Comparison of ENCODE assay signal across 23 mouse cellular contexts in genomic region chr1:74818509-74818908, GRCm38 (mm10). TPM values are rescaled to one million over a fixed set of nuclear protein-coding genes. Genes with fewer than 3 reads are reported as not detected.
DNase-seq lines count a peak whose midpoint lies in the region; ATAC-seq lines count a peak whose summit lies in the region.
"Had no signal": no experiment of that assay in that cellular context is flagged by ENCODE, and none has a peak within 500 bp of the region (broad histone marks: within the 10 kb centered on the region; RNA-seq: fewer than 3 reads in every experiment).

No protein-coding gene starts in this region.

- peak; percentile 73 for DNase-seq in midbrain, embryonic 11.5 days (ENCODE audit: low spot score, missing footprints)
- no peak for DNase-seq in midbrain, embryonic 14.5 days
- DNase-seq in R1 (ENCODE audit: low read depth, low spot score) = peak; percentile 73
- peak; percentile 5 for DNase-seq in induced T-regulatory cell, adult 2 months (ENCODE audit: low read depth)
- DNase-seq in kidney, postnatal 4 days = no peak
- DNase-seq in forebrain, embryonic 11.5 days (ENCODE audit: low spot score) = no peak
- DNase-seq: adrenal gland, adult 8-10 months; adrenal gland, postnatal 14 days; adrenal gland, postnatal 36 days; B cell, adult 2 months; cerebellum, adult 11-12 months; cerebellum, adult 2 months; cerebellum, adult 9-10 months; cerebellum, postnatal 10 days; cerebellum, postnatal 25 days had no signal

- H3K9me3 ChIP-seq in midbrain, embryonic 11.5 days (ENCODE audit: control insufficient read depth, low read length) = no peaks in the 10 kb centered on the region
- no peaks in the 10 kb centered on the region for H3K9me3 ChIP-seq in midbrain, embryonic 14.5 days (ENCODE audit: control insufficient read depth, low read length)
- H3K9me3 ChIP-seq in forebrain, embryonic 11.5 days (ENCODE audit: control insufficient read depth, low read length) = no peaks in the 10 kb centered on the region
- H3K9me3 ChIP-seq: embryonic facial prominence, embryonic 10.5 days; embryonic facial prominence, embryonic 12.5 days; forebrain, embryonic 12.5 days had no signal

- no peak overlapping the region for H3K27ac ChIP-seq in midbrain, embryonic 11.5 days (ENCODE audit: low read depth, low read length)
- H3K27ac ChIP-seq in midbrain, embryonic 14.5 days (replicated peaks; ENCODE audit: low read depth, low read length) = no peak overlapping the region
- H3K27ac ChIP-seq in forebrain, embryonic 11.5 days (ENCODE audit: low read depth, low read length) = no peak overlapping the region
- H3K27ac ChIP-seq: embryonic facial prominence, embryonic 10.5 days; embryonic facial prominence, embryonic 12.5 days; forebrain, embryonic 12.5 days had no signal

- 94% methylated on average over 1 of the region's 1 CpGs for WGBS in midbrain, embryonic 11.5 days
- WGBS in midbrain, embryonic 14.5 days = 98% methylated on average over 1 of the region's 1 CpGs
- WGBS in forebrain, embryonic 11.5 days = 78% methylated on average over 1 of the region's 1 CpGs

- no peak for ATAC-seq in midbrain, embryonic 11.5 days (ENCODE audit: low FRiP score)
- no peak for ATAC-seq in midbrain, embryonic 14.5 days (ENCODE audit: low FRiP score, low TSS enrichment)
- no peak for ATAC-seq in forebrain, embryonic 11.5 days (replicated peaks; ENCODE audit: low FRiP score)
- ATAC-seq: activated CD4-positive, CD25-positive, alpha-beta regulatory T cell, adult 4 months; CD4-positive, CD25-positive, alpha-beta regulatory T cell, adult 4 months; forebrain, embryonic 14.5 days; forebrain, embryonic 16.5 days; Patski had no signal

- H3K36me3 ChIP-seq in midbrain, embryonic 11.5 days (ENCODE audit: control insufficient read depth, insufficient read depth, low read length) = no peaks in the 10 kb centered on the region
- no peaks in the 10 kb centered on the region for H3K36me3 ChIP-seq in midbrain, embryonic 14.5 days (ENCODE audit: control insufficient read depth, insufficient read depth, low read length)
- H3K36me3 ChIP-seq in forebrain, embryonic 11.5 days (ENCODE audit: control insufficient read depth, insufficient read depth, low read length) = no peaks in the 10 kb centered on the region
- H3K36me3 ChIP-seq: embryonic facial prominence, embryonic 10.5 days; embryonic facial prominence, embryonic 12.5 days; forebrain, embryonic 12.5 days had no signal

- no peak overlapping the region for H3K9ac ChIP-seq in midbrain, embryonic 11.5 days (ENCODE audit: low read length)
- H3K9ac ChIP-seq in midbrain, embryonic 14.5 days (replicated peaks; ENCODE audit: low read length) = no peak overlapping the region
- H3K9ac ChIP-seq in forebrain, embryonic 11.5 days (ENCODE audit: low read length) = no peak overlapping the region
- H3K9ac ChIP-seq: embryonic facial prominence, embryonic 12.5 days; forebrain, embryonic 12.5 days had no signal

- no peaks in the 10 kb centered on the region for H3K27me3 ChIP-seq in midbrain, embryonic 11.5 days (ENCODE audit: control insufficient read depth, insufficient read depth, low read length)
- no peaks in the 10 kb centered on the region for H3K27me3 ChIP-seq in midbrain, embryonic 14.5 days (ENCODE audit: control insufficient read depth, insufficient read depth, low read length)
- no peaks in the 10 kb centered on the region for H3K27me3 ChIP-seq in forebrain, embryonic 11.5 days (ENCODE audit: control insufficient read depth, insufficient read depth, low read length)
- H3K27me3 ChIP-seq: embryonic facial prominence, embryonic 12.5 days had no signal

- H3K4me2 ChIP-seq in midbrain, embryonic 11.5 days = no peak overlapping the region
- H3K4me2 ChIP-seq in midbrain, embryonic 14.5 days (ENCODE audit: low read length) = no peak overlapping the region
- H3K4me2 ChIP-seq in forebrain, embryonic 11.5 days (ENCODE audit: low read depth, low read length, severe bottlenecking) = no peak overlapping the region
- H3K4me2 ChIP-seq: embryonic facial prominence, embryonic 12.5 days had no signal

- H3K4me1 ChIP-seq in midbrain, embryonic 11.5 days (ENCODE audit: control insufficient read depth, insufficient read depth, low read length) = peaks cover 7% of the 10 kb centered on the region
- peaks cover 13% of the 10 kb centered on the region; the same call in 1 of the 2 replicates for H3K4me1 ChIP-seq in midbrain, embryonic 14.5 days (ENCODE audit: control insufficient read depth, insufficient read depth, low read length)
- H3K4me1 ChIP-seq in forebrain, embryonic 11.5 days (replicated peaks; ENCODE audit: control insufficient read depth, insufficient read depth, low read length) = no peaks in the 10 kb centered on the region
- H3K4me1 ChIP-seq: embryonic facial prominence, embryonic 12.5 days had no signal

- no peak overlapping the region for H3K4me3 ChIP-seq in midbrain, embryonic 11.5 days (ENCODE audit: low read depth, low read length)
- no peak overlapping the region for H3K4me3 ChIP-seq in midbrain, embryonic 14.5 days (replicated peaks; ENCODE audit: low read depth, low read length)
- no peak overlapping the region for H3K4me3 ChIP-seq in forebrain, embryonic 11.5 days (ENCODE audit: low read depth, low read length)
- H3K4me3 ChIP-seq: embryonic facial prominence, embryonic 10.5 days; embryonic facial prominence, embryonic 12.5 days; forebrain, embryonic 12.5 days had no signal

RNA-seq across cellular contexts. Expression of gene Wnt10a, which starts 27.2 kb away (rescaled TPM):
- 1.4 and 2.3 TPM in 2 replicates for polyA plus RNA-seq in midbrain, embryonic 11.5 days (2014; fragmentation: Nextera tagmentation; extraction: Ambion mirVana)
- 0.11 and 0.36 TPM in 2 replicates for polyA plus RNA-seq in midbrain, embryonic 14.5 days (2014; fragmentation: Nextera tagmentation; extraction: Ambion mirVana)
- 1.5 and 2.4 TPM in 2 replicates for polyA plus RNA-seq in forebrain, embryonic 11.5 days (2014; fragmentation: Nextera tagmentation; extraction: Ambion mirVana)
- polyA plus RNA-seq: Patski had no signal

RNA-seq across cellular contexts. Expression of gene Cdk5r2, which starts 36.2 kb away (rescaled TPM):
- 5.7 and 5.8 TPM in 2 replicates for polyA plus RNA-seq in midbrain, embryonic 11.5 days (2014; fragmentation: Nextera tagmentation; extraction: Ambion mirVana)
- 16.5 and 29.9 TPM in 2 replicates for polyA plus RNA-seq in midbrain, embryonic 14.5 days (2014; fragmentation: Nextera tagmentation; extraction: Ambion mirVana)
- 1.2 and 1.4 TPM in 2 replicates for polyA plus RNA-seq in forebrain, embryonic 11.5 days (2014; fragmentation: Nextera tagmentation; extraction: Ambion mirVana)
- polyA plus RNA-seq: activated CD4-positive, CD25-positive, alpha-beta regulatory T cell, adult 4 months; CD4-positive, CD25-positive, alpha-beta regulatory T cell, adult 4 months; Patski had no signal

RNA-seq across cellular contexts. Expression of gene Wnt6, which starts 46.8 kb away (rescaled TPM):
- polyA plus RNA-seq in midbrain, embryonic 11.5 days (2014; fragmentation: Nextera tagmentation; extraction: Ambion mirVana) = 3.3 and 3.4 TPM in 2 replicates
- polyA plus RNA-seq in midbrain, embryonic 14.5 days (2014; fragmentation: Nextera tagmentation; extraction: Ambion mirVana) = 2.7 TPM in 1 of 2 replicates, not detected in the other
- 7.0 and 8.5 TPM in 2 replicates for polyA plus RNA-seq in forebrain, embryonic 11.5 days (2014; fragmentation: Nextera tagmentation; extraction: Ambion mirVana)
- polyA plus RNA-seq: activated CD4-positive, CD25-positive, alpha-beta regulatory T cell, adult 4 months; CD4-positive, CD25-positive, alpha-beta regulatory T cell, adult 4 months; Patski had no signal

Comparison
In these comparisons a context has a peak if more than half of its experiments do, and no peak if none do; other contexts are left out.
1. DNase-seq: peak in midbrain, embryonic 11.5 days (single experiment), R1 (single experiment) and induced T-regulatory cell, adult 2 months (single experiment); none in midbrain, embryonic 14.5 days (single experiment), kidney, postnatal 4 days (0 of 2) and forebrain, embryonic 11.5 days (single experiment).